Mouse (Mus musculus) midbrain, embryonic 13.5 days (tissue): ENCODE measurements around the gene Rasal1. TPM values are rescaled to one million over a fixed set of nuclear protein-coding genes. Genes with fewer than 3 reads are reported as not detected.

Experiments used
- ATAC-seq: fragments of 200-750 bp; cut with Nextera tagmentation; 2 replicates; pipeline ENCODE4 v1.8.0; 2017; ENCODE audit warnings: mild to moderate bottlenecking, moderate TSS enrichment, moderate library complexity
- H3K27ac ChIP-seq: fragments of 300-500 bp; sonication (generic); 2 replicates; pipeline ENCODE4 v1.5.1; 2015; ENCODE audit warnings: inconsistent platforms, mild to moderate bottlenecking, moderate library complexity
- H3K27me3 ChIP-seq: fragments of 300-500 bp; sonication (generic); 2 replicates; pipeline ENCODE4 v1.6.1; 2015; ENCODE audit warnings: mild to moderate bottlenecking, inconsistent platforms
- H3K36me3 ChIP-seq: fragments of 300-500 bp; sonication (generic); 2 replicates; pipeline ENCODE4 v1.6.1; 2015; ENCODE audit warnings: mild to moderate bottlenecking, inconsistent platforms
- H3K4me1 ChIP-seq: fragments of 300-500 bp; sonication (generic); replicated peaks from 2 replicates; pipeline ENCODE4 v1.6.1; 2015; ENCODE audit warnings: inconsistent platforms
- H3K4me2 ChIP-seq: fragments of 300-500 bp; sonication (generic); replicated peaks from 2 replicates; pipeline ENCODE4 v1.6.1; 2015; ENCODE audit warnings: moderate library complexity, mild to moderate bottlenecking, inconsistent platforms
- H3K4me3 ChIP-seq: fragments of 300-500 bp; sonication (generic); replicated peaks from 2 replicates; pipeline ENCODE4 v1.5.1; 2015; ENCODE audit warnings: mild to moderate bottlenecking, inconsistent platforms
- H3K9ac ChIP-seq: fragments of 300-500 bp; sonication (generic); replicated peaks from 2 replicates; pipeline ENCODE4 v1.6.1; 2015; ENCODE audit warnings: mild to moderate bottlenecking, inconsistent platforms
- H3K9me3 ChIP-seq: fragments of 300-500 bp; sonication (generic); 2 replicates; pipeline ENCODE4 v1.6.1; 2016; ENCODE audit warnings: mild to moderate bottlenecking, inconsistent platforms
- WGBS: fragments of 180-500 bp; shearing (Covaris S2); methylation state at CpG from one replicate; pipeline ENCODE4 v1.1.7; 2015; 5-methylcytosine and 5-hydroxymethylcytosine counted together
- polyA plus RNA-seq: library from polyadenylated mRNA; unstranded; fragments of >200 nt; fragmentation: Nextera tagmentation; extraction: Ambion mirVana; gene quantifications from 2 replicates; pipeline ENCODE4 v1.2.1, GENCODE M21; 2015

Rasal1 gene
- polyA plus RNA-seq, 1 experiment from 2014 or later, result 0.15 TPM

- peaks cover 11% of the 10 kb centered on the region for H3K4me1 ChIP-seq
- no peaks in the 10 kb centered on the region for H3K36me3 ChIP-seq
- ATAC-seq, result no peak
- no peak overlapping the region for H3K27ac ChIP-seq
- H3K4me2 ChIP-seq, result no peak overlapping the region
- H3K4me3 ChIP-seq, result no peak overlapping the region
- H3K27me3 ChIP-seq, result peaks cover 48% of the 10 kb centered on the region
- H3K9me3 ChIP-seq, result no peaks in the 10 kb centered on the region
- no peak overlapping the region for H3K9ac ChIP-seq
- 64% methylated on average over 6 of the region's 6 CpGs for WGBS
Observed at GRCm38 (mm10) chr5:120645851-120646250, 2.8 kb upstream of the Rasal1 start.

- peaks cover 11% of the 10 kb centered on the region for H3K4me1 ChIP-seq
- no peak for ATAC-seq
- H3K27me3 ChIP-seq, result peaks cover 60% of the 10 kb centered on the region
- H3K27ac ChIP-seq, result no peak overlapping the region
- 87% methylated on average over 3 of the region's 4 CpGs for WGBS
- H3K36me3 ChIP-seq, result no peaks in the 10 kb centered on the region
- no peak overlapping the region for H3K9ac ChIP-seq
- no peaks in the 10 kb centered on the region for H3K9me3 ChIP-seq
- no peak overlapping the region for H3K4me2 ChIP-seq
- no peak overlapping the region for H3K4me3 ChIP-seq
Observed at GRCm38 (mm10) chr5:120647361-120647760, 1.3 kb upstream of the Rasal1 start.

GRCm38 (mm10) chr5:120647814-120648491, 659 bp upstream of the Rasal1 start:
- 42% methylated on average over 12 of the region's 12 CpGs for WGBS
- H3K4me1 ChIP-seq, result peaks cover 11% of the 10 kb centered on the region
- peaks cover 60% of the 10 kb centered on the region for H3K27me3 ChIP-seq
- H3K4me3 ChIP-seq, result no peak overlapping the region
- H3K27ac ChIP-seq, result no peak overlapping the region
- H3K4me2 ChIP-seq, result no peak overlapping the region
- H3K9me3 ChIP-seq, result no peaks in the 10 kb centered on the region
- ATAC-seq, result no peak
- no peak overlapping the region for H3K9ac ChIP-seq
- no peaks in the 10 kb centered on the region for H3K36me3 ChIP-seq

- no peaks in the 10 kb centered on the region for H3K9me3 ChIP-seq
- H3K4me2 ChIP-seq, result peak overlapping the region; percentile 45
- no peak overlapping the region for H3K9ac ChIP-seq
- no peaks in the 10 kb centered on the region for H3K36me3 ChIP-seq
- peak overlapping the region; percentile 23; the same call in 1 of the 2 replicates for H3K4me3 ChIP-seq
- H3K27ac ChIP-seq, result no peak overlapping the region
- ATAC-seq, result peak; percentile 61
- H3K4me1 ChIP-seq, result peaks cover 11% of the 10 kb centered on the region
- peaks cover 60% of the 10 kb centered on the region for H3K27me3 ChIP-seq
- 5% methylated on average over 20 of the region's 21 CpGs for WGBS
Observed at GRCm38 (mm10) chr5:120649374-120649933, 842 bp downstream of the Rasal1 start.

GRCm38 (mm10) chr5:120649938-120650337, 1.3 kb downstream of the Rasal1 start:
- Histone ChIP-seq H3K4me1 (peaks cover 11% of the 10 kb centered on the region), H3K9me3 (no peaks in the 10 kb centered on the region), H3K27ac (no peak overlapping the region), H3K4me3 (no peak overlapping the region), H3K36me3 (no peaks in the 10 kb centered on the region), H3K4me2 (no peak overlapping the region), H3K27me3 (peaks cover 62% of the 10 kb centered on the region), H3K9ac (no peak overlapping the region)
- WGBS, result 24% methylated on average over 13 of the region's 13 CpGs
- no peak for ATAC-seq

- H3K9me3 ChIP-seq, result no peaks in the 10 kb centered on the region
- no peak overlapping the region for H3K9ac ChIP-seq
- peaks cover 11% of the 10 kb centered on the region for H3K4me1 ChIP-seq
- H3K36me3 ChIP-seq, result no peaks in the 10 kb centered on the region
- no peak overlapping the region for H3K4me2 ChIP-seq
- H3K27ac ChIP-seq, result no peak overlapping the region
- H3K4me3 ChIP-seq, result no peak overlapping the region
- peaks cover 60% of the 10 kb centered on the region for H3K27me3 ChIP-seq
- WGBS, result 85% methylated on average over 5 of the region's 5 CpGs
- no peak for ATAC-seq
Observed at GRCm38 (mm10) chr5:120651230-120651629, 2.6 kb downstream of the Rasal1 start.

GRCm38 (mm10) chr5:120652915-120653701, 4.5 kb downstream of the Rasal1 start:
- no peak overlapping the region for H3K4me2 ChIP-seq
- WGBS, result 83% methylated on average over 28 of the region's 28 CpGs
- H3K4me1 ChIP-seq, result peaks cover 11% of the 10 kb centered on the region
- no peaks in the 10 kb centered on the region for H3K36me3 ChIP-seq
- H3K9ac ChIP-seq, result no peak overlapping the region
- ATAC-seq, result no peak
- H3K4me3 ChIP-seq, result no peak overlapping the region
- no peaks in the 10 kb centered on the region for H3K9me3 ChIP-seq
- peaks cover 42% of the 10 kb centered on the region for H3K27me3 ChIP-seq
- no peak overlapping the region for H3K27ac ChIP-seq

GRCm38 (mm10) chr5:120653873-120654272, 5.3 kb downstream of the Rasal1 start:
- WGBS, result 85% methylated on average over 2 of the region's 2 CpGs
- H3K27ac ChIP-seq, result no peak overlapping the region

GRCm38 (mm10) chr5:120656281-120656751, 7.7 kb downstream of the Rasal1 start:
- H3K4me2 ChIP-seq, result no peak overlapping the region
- no peaks in the 10 kb centered on the region for H3K9me3 ChIP-seq
- no peak overlapping the region for H3K4me3 ChIP-seq
- H3K27ac ChIP-seq, result no peak overlapping the region
- 87% methylated on average over 12 of the region's 12 CpGs for WGBS
- no peak overlapping the region for H3K9ac ChIP-seq
- H3K36me3 ChIP-seq, result no peaks in the 10 kb centered on the region
- 0 out of 2 replicates have a peak, but pooled peaks cover 7% of the 10 kb centered on the region for H3K4me1 ChIP-seq
- peaks cover 12% of the 10 kb centered on the region; the same call in 1 of the 2 replicates for H3K27me3 ChIP-seq
- ATAC-seq, result no peak

More at GRCm38 (mm10) chr5:120653873-120654272, 5.3 kb downstream of the Rasal1 start:
- Histone ChIP-seq H3K4me1 (peaks cover 7% of the 10 kb centered on the region), H3K9me3 (no peaks in the 10 kb centered on the region), H3K4me3 (no peak overlapping the region), H3K9ac (no peak overlapping the region), H3K27me3 (peaks cover 34% of the 10 kb centered on the region), H3K4me2 (no peak overlapping the region), H3K36me3 (no peaks in the 10 kb centered on the region)
- no peak for ATAC-seq

GRCm38 (mm10) chr5:120660816-120661215, 12.2 kb downstream of the Rasal1 start:
- H3K4me1 ChIP-seq, result 0 out of 2 replicates have a peak, but pooled peaks cover 7% of the 10 kb centered on the region
- no peaks in the 10 kb centered on the region for H3K36me3 ChIP-seq
- H3K9ac ChIP-seq, result no peak overlapping the region
- no peak overlapping the region for H3K4me2 ChIP-seq
- no peak overlapping the region for H3K4me3 ChIP-seq
- H3K27me3 ChIP-seq, result no peaks in the 10 kb centered on the region
- peak overlapping the region; percentile 56 for H3K27ac ChIP-seq
- 25% methylated on average over 5 of the region's 5 CpGs for WGBS
- peak; percentile 65 for ATAC-seq
- H3K9me3 ChIP-seq, result no peaks in the 10 kb centered on the region

GRCm38 (mm10) chr5:120664888-120665287, 16.3 kb downstream of the Rasal1 start:
- WGBS, result 63% methylated on average over 2 of the region's 2 CpGs
- no peaks in the 10 kb centered on the region for H3K9me3 ChIP-seq
- H3K4me2 ChIP-seq, result no peak overlapping the region
- peaks cover 4% of the 10 kb centered on the region; the same call in 1 of the 2 replicates for H3K27me3 ChIP-seq
- no peak overlapping the region for H3K4me3 ChIP-seq
- no peak for ATAC-seq
- 0 out of 2 replicates have a peak, but pooled peaks cover 7% of the 10 kb centered on the region for H3K4me1 ChIP-seq
- no peak overlapping the region for H3K9ac ChIP-seq
- no peaks in the 10 kb centered on the region for H3K36me3 ChIP-seq
- no peak overlapping the region for H3K27ac ChIP-seq

- no peak overlapping the region for H3K4me2 ChIP-seq
- no peaks in the 10 kb centered on the region for H3K36me3 ChIP-seq
- no peaks in the 10 kb centered on the region for H3K4me1 ChIP-seq
- H3K9me3 ChIP-seq, result no peaks in the 10 kb centered on the region
- H3K27me3 ChIP-seq, result peaks cover 4% of the 10 kb centered on the region; the same call in 1 of the 2 replicates
- H3K27ac ChIP-seq, result no peak overlapping the region
- ATAC-seq, result no peak
- 68% methylated on average over 7 of the region's 7 CpGs for WGBS
- no peak overlapping the region for H3K9ac ChIP-seq
- H3K4me3 ChIP-seq, result no peak overlapping the region
Observed at GRCm38 (mm10) chr5:120668761-120669160, 20.1 kb downstream of the Rasal1 start.
